Mouse (Mus musculus) liver, adult 2 months (tissue): ENCODE measurements around the gene Pym1. TPM values are rescaled to one million over a fixed set of nuclear protein-coding genes. Genes with fewer than 3 reads are reported as not detected.
A peak's percentile ranks its signal among the peaks of the same experiment; 100 is the strongest.
"Not testable (repeated sequence)": the region's sequence is repeated elsewhere in the genome, so short reads cannot be mapped to it uniquely, and the experiment has no call there.

Source experiments
- DNase-seq: peaks from one replicate; pipeline ENCODE4 v3.0.0-alpha.2; 2011; ENCODE audit warnings: low read depth, low spot score; ENCODE audit errors: extremely low read depth
- H3K27ac ChIP-seq: fragments of 200-500 bp; replicated peaks from 2 replicates; pipeline ENCODE4 v1.5.1; 2012; ENCODE audit warnings: low read depth, mild to moderate bottlenecking, control low read depth, inconsistent platforms, low read length; ENCODE audit not compliant: insufficient read depth
- H3K27me3 ChIP-seq: fragments of 200-500 bp; 2 replicates; pipeline ENCODE4 v1.6.1; 2012; ENCODE audit warnings: mild to moderate bottlenecking, moderate library complexity, low read length, inconsistent platforms; ENCODE audit not compliant: control insufficient read depth, insufficient read depth
- H3K36me3 ChIP-seq: fragments of 200-500 bp; 2 replicates; pipeline ENCODE4 v1.6.1; 2012; ENCODE audit warnings: low read length, inconsistent platforms; ENCODE audit not compliant: control insufficient read depth, insufficient read depth
- H3K4me1 ChIP-seq: fragments of 200-500 bp; 2 replicates; pipeline ENCODE4 v1.6.1; 2011; ENCODE audit warnings: low read length; ENCODE audit not compliant: control insufficient read depth, insufficient read depth
- H3K4me3 ChIP-seq: fragments of 200-500 bp; 2 replicates; pipeline ENCODE4 v1.5.1; 2011; ENCODE audit warnings: low read depth, mild to moderate bottlenecking, control low read depth, low read length, moderate library complexity; ENCODE audit not compliant: insufficient read depth
- H3K79me2 ChIP-seq: fragments of 200-500 bp; 2 replicates; pipeline ENCODE4 v1.6.1; 2012; ENCODE audit warnings: inconsistent platforms, mild to moderate bottlenecking, low read length, moderate library complexity; ENCODE audit not compliant: control insufficient read depth, insufficient read depth
- H3K9ac ChIP-seq: fragments of 200-500 bp; 2 replicates; pipeline ENCODE4 v1.6.1; 2012; ENCODE audit warnings: low read depth, mild to moderate bottlenecking, control low read depth, inconsistent platforms, low read length
- CTCF ChIP-seq: fragments of 200-500 bp; IDR thresholded peaks from 2 replicates; pipeline ENCODE4 v1.5.1; 2011; ENCODE audit warnings: low read depth, low read length, control low read depth
- POLR2A ChIP-seq: fragments of 200-500 bp; IDR thresholded peaks from 2 replicates; pipeline ENCODE4 v1.6.1; 2011; ENCODE audit warnings: low read length, control low read depth; ENCODE audit not compliant: insufficient read depth; ENCODE audit errors: extremely low read depth
- WGBS: fragments of 180-500 bp; shearing (Covaris S2); methylation state at CpG from one replicate; pipeline ENCODE4 v1.1.7; 2018; 5-methylcytosine and 5-hydroxymethylcytosine counted together
- polyA plus RNA-seq: library from polyadenylated mRNA; depleted of rRNA; stranded (reverse); fragments of >200 nt; gene quantifications from 2 replicates; pipeline ENCODE4 v1.2.3, GENCODE M21; 2012
- total RNA-seq: library from RNA; depleted of rRNA; stranded (reverse); fragments of >200 nt; gene quantifications from 2 replicates; pipeline ENCODE4 v1.2.3, GENCODE M21; 2014

The Pym1 gene
- total and polyA plus RNA-seq, 2 experiments: 12.7 to 15.0 TPM

- H3K4me1 ChIP-seq: peaks cover 3% of the 10 kb centered on the region; the same call in 1 of the 2 replicates
- 54% methylated on average over 4 of the region's 4 CpGs for WGBS
- TF ChIP-seq CTCF (no peak), POLR2A (no peak)
Measured at GRCm38 (mm10) chr10:128703895-128704294, 43.8 kb upstream of the Pym1 start, which contains the start of gene Pmel. Pmel (plus strand) TSS chr10:128704195.

DNA sequence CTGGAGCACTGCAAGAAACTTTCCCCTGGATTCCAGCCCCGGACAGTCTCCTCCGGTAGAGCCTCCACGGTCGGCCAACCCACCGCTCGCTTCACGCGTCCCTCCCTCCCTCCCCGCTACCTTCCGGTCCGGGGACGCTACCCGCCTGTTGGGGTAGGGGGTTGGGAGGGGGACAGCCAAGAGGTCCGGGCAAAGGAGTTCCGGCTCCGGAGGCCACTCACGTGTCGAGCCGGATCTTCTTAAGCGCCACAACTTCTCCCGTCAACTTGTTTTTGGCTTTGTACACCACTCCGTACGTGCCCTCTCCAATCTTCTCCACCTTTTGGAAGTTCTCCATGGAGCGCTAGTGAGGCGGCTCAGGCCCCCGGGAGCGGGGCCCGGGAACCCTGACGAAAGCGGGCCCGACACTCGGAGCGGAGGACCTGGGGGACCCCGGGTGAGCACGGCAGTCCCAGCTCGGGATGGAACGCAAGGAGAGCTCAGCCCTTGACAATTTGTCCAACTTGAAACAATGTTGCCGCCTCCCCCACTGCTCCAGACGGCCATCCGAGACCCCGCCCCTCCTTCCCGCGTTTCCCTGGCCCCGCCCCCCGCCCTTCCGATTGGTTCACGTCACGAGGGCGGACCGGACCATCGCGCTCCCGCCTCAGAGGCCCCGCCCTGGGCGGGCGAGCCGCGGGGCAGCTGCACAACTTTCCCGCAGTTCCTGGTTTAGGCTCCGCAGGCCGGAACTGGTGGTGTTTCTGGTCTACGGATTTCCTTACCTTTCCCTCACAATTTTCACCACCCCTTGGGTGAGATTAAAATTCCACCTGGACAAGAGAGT lies 43.0 kb upstream of the Pym1 start, which contains the start of gene Cdk2:
TSS of gene Cdk2 (minus strand) at position 541 of the 826 bp plus-strand sequence.
- peak within 1 kb of the TSS; percentile 82 for H3K9ac ChIP-seq
- peaks cover 7% of the 10 kb centered on the region; the same call in 1 of the 2 replicates for H3K36me3 ChIP-seq
- TF ChIP-seq POLR2A (peak; percentile 77), CTCF (no peak)
- peaks cover 3% of the 10 kb centered on the region; the same call in 1 of the 2 replicates for H3K4me1 ChIP-seq
- H3K27me3 ChIP-seq: no peaks in the 10 kb centered on the region
- H3K4me3 ChIP-seq: peak within 1 kb of the TSS; percentile 92
- no peaks in the 10 kb centered on the region for H3K79me2 ChIP-seq
- H3K27ac ChIP-seq: peak within 1 kb of the TSS; percentile 84
- peak; percentile 73 for DNase-seq
- under 1% methylated on average over 62 of the region's 62 CpGs for WGBS

More at GRCm38 (mm10) chr10:128703895-128704294, 43.8 kb upstream of the Pym1 start, which contains the start of gene Pmel:
- Histone ChIP-seq H3K36me3 (peaks cover 7% of the 10 kb centered on the region; the same call in 1 of the 2 replicates), H3K27ac (peak within 1 kb of the TSS; percentile 84), H3K4me3 (peak within 1 kb of the TSS; percentile 92), H3K79me2 (no peaks in the 10 kb centered on the region), H3K9ac (peak within 1 kb of the TSS; percentile 82), H3K27me3 (no peaks in the 10 kb centered on the region)
- DNase-seq: no peak

DNA sequence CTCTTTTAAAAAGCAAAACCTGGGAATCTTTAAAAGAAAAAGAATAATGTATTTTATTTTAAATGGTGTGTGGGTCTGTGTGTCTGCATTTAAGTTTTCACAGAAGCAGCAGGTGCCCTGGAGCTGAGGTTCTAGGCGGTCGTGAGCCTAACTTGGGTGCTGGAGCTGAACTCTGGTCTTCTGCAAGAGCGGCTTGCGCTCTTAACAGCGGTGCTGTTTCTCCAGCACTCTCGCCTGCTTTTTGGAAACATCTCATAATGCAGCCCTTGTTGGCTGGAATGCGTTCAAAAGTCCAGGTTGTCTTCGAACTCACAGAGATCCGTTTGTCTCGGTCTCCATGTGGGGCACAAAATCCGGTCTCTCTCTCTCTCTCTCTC lies 42.4 kb upstream of the Pym1 start:
- Histone ChIP-seq H3K4me1 (peaks cover 3% of the 10 kb centered on the region; the same call in 1 of the 2 replicates), H3K27ac (peak overlapping the region; percentile 11; the same call in 1 of the 2 replicates), H3K4me3 (peak overlapping the region; percentile 27; the same call in 1 of the 2 replicates), H3K79me2 (no peaks in the 10 kb centered on the region), H3K27me3 (no peaks in the 10 kb centered on the region), H3K36me3 (peaks cover 7% of the 10 kb centered on the region; the same call in 1 of the 2 replicates), H3K9ac (peak overlapping the region; percentile 69)
- 22% methylated on average over 11 of the region's 11 CpGs for WGBS
- DNase-seq: no peak
- no peak for TF ChIP-seq POLR2A
- no peak for TF ChIP-seq CTCF

GRCm38 (mm10) chr10:128711318-128711717 lies 36.4 kb upstream of the Pym1 start:
- H3K4me1 ChIP-seq, H3K4me3 ChIP-seq, H3K27me3 ChIP-seq, H3K79me2 ChIP-seq, DNase-seq, H3K9ac ChIP-seq, H3K36me3 ChIP-seq, H3K27ac ChIP-seq: not testable (repeated sequence)
- 97% methylated on average over 7 of the region's 7 CpGs for WGBS

DNA sequence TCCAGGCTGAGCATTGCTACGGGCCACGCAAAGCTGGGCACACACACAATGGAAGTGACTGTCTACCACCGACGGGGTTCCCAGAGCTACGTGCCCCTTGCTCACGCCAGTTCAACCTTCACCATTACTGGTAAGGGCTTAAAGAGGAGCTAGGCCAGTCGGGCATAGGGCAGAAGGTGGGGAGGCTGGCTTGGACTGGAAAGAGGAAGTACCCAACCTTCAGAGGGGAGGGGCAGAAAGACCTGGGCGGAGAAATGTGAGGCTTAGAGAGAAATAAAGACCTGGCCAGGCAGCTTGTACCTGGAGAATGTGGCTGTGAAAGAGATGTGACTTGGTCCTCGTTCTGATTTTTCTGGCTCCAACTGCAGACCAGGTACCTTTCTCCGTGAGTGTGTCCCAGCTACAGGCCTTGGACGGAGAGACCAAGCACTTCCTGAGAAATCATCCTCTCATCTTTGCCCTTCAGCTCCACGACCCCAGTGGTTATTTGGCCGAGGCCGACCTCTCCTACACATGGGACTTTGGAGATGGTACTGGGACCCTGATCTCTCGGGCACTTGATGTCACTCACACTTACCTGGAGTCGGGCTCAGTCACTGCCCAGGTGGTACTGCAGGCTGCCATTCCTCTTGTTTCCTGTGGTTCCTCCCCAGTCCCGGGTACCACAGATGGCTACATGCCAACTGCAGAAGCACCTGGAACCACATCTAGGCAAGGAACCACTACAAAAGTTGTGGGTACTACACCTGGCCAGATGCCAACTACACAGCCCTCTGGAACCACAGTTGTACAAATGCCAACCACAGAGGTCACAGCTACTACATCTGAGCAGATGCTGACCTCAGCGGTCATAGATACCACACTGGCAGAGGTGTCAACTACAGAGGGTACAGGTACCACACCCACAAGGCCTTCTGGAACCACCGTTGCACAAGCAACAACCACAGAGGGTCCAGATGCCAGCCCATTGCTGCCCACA lies 31.8 kb upstream of the Pym1 start:
- no peak for TF ChIP-seq POLR2A
- no peak for TF ChIP-seq CTCF
- Histone ChIP-seq H3K27ac (no peak overlapping the region), H3K79me2 (no peaks in the 10 kb centered on the region), H3K36me3 (no peaks in the 10 kb centered on the region), H3K4me3 (no peak overlapping the region), H3K9ac (no peak overlapping the region), H3K27me3 (no peaks in the 10 kb centered on the region), H3K4me1 (no peaks in the 10 kb centered on the region)
- no peak for DNase-seq
- 86% methylated on average over 19 of the region's 19 CpGs for WGBS

DNA sequence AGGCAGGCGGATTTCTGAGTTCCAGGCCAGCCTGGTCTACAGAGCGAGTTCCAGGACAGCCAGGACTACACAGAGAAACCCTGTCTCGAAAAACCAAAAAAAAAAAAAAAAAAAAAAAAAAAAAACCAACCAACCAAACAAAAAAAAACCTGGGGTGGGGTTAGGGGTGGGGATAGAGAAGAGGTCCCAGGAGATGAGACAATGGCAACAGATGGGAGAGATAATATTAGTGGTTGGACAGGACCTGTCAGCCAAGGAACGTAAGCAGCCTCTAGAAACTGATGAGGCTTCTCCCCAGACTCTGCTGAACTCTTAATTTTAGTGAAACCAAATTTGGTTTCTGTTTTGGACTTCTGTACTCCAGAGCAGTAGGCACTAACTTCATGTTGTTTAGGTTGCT lies 22.2 kb upstream of the Pym1 start:
- H3K4me1 ChIP-seq, H3K27me3 ChIP-seq, H3K4me3 ChIP-seq, H3K36me3 ChIP-seq, H3K27ac ChIP-seq, DNase-seq, H3K9ac ChIP-seq, H3K79me2 ChIP-seq: not testable (repeated sequence)
- WGBS: 95% methylated on average over 4 of the region's 4 CpGs
